Mouse (Mus musculus): ENCODE measurements at regions not wholly inside any gene's neighbourhood (a gene's known extent, or its start where the extent isn't known, plus 50 kb on each side); places are given as distances from the start of the nearest gene placed in this dataset.

GRCm38 (mm10) chr16:51915034-51915928 lies 115.7 kb upstream of the Cblb start:
- no peak for DNase-seq

DNA sequence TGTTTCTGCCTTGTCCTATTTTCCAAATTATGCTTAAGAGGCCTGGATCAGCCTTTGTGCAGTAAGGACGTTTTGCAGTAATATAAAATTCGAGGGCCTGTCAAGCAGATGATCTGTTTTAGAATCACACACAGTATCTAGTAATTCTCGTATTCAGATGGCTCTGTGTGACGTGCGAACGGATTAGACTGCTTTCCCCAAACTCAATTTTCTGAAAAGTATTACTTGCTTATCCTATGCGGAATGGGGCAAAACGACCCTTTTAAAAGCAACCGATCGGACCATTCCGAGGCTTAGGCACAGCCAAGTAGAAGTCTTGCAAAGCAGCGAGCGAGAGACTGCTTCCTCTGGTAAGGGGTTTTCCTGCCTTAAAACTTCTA lies 115.1 kb upstream of the Cblb start:
- DNase-seq = no peak

DNA sequence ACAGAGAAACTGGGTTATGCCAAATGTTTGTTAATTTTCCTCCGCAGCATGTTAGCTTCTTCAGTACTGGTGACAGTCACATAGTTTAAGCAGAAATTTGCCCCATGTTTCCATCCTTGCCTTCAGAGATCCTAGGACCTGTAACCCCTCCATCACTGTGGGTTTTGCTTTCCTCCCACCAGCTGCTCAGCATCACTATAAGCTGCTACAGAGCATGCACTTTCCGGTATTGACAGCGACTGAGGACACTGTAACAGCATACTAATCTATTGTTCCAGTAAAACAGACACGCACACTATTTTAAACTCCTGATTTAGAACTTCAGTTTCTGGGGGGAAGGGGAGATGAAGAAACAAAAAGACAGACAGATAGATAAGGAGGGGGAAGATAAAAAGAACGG lies 114.7 kb upstream of the Cblb start:
- DNase-seq = no peak

DNA sequence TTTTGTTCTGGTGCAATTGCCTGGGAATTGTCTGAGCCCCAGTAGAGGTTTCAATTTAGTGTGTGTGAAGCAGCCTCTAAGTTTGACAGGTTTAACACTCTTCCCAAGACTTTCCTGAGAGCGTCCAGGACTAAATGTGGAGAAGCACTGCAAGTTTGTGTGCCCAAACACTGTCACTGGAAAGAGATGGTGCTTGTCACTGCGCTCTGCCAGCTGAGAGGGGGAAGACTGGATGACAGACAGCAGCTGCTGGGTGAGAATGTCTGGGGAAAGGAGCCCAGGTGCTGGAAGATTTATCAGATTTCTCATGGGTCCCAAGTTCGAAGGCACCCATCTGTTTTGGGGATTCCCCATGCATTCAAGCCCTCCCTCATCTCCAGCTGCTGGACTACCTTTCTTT lies 114.2 kb upstream of the Cblb start:
- no peak for DNase-seq

DNA sequence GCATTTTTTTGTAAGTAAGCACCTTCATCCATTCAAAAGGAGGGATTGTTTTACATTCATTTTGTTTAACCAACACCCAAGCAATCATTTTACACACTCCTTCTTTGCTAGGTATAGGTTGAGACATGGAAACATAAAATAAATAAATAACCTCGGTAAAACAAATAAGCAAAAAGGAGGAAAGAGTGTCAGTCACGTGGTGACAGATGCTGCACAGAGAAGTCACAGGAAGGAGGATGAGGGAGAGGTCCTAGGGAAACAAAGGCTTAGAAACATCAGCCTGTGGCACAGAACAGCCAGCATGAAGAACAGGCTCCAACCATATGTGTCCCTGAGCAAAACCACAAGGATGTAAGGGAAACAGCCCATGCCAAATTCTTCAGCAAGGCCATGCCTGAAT lies 113.5 kb upstream of the Cblb start:
- no peak for DNase-seq

GRCm38 (mm10) chr16:51921025-51921424 lies 110.0 kb upstream of the Cblb start:
- no peak for DNase-seq

DNA sequence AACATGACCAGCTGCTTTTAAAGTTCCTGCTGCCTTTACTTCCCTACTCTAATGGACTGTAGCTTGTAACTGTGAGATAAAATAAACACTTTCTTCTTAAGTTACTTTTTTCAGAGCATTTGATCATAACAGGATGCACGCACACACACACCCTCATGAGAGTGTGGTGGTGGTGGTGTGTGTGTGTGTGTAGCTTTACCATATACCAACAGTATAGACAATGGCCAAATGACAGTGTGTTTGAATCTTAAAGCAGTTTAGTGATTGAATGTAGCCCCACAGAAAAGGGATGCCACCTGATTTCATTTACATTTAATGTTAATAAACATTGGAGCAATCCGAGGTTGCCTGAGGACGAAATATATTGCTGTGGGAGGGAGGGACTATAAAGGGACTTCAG lies 108.4 kb upstream of the Cblb start:
- DNase-seq = no peak

DNA sequence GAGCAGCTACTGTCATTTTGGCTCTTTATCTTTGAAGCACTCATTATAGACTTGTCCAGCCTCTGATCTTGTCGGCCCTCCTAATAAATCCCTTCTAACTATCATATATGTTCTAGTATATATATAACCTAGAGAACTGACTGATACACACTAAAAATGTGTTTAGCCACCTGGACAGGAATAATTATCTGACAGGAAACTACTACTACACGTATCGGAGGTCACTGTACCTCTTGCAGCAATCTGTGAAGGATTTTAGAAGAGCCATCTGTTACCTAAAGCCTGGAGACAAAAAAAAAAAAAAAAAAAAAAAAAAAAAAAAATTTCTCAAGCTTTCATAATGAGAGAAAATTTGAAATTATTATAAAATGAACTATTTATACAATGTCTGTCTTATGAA lies 105.4 kb upstream of the Cblb start:
- no peak for DNase-seq

DNA sequence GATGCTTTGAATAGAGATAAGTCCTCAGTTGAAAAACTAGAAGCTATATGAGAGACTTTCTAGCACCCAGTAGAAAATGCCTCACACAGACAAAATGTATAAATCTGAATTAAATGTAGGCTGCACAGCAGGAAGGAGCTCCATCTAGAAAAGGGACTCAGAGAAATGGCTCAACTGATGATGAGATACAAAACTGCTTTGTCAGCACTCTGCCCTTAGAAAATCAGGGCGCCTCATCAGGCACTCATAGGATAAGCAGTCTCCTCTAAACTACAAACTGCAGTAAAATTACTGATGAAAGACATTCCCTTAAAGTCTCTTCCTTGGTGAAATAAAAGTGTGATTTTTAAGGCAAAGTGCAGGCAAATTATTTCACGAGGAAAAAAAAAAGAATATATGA lies 97.9 kb upstream of the Cblb start:
- no peak for DNase-seq

DNA sequence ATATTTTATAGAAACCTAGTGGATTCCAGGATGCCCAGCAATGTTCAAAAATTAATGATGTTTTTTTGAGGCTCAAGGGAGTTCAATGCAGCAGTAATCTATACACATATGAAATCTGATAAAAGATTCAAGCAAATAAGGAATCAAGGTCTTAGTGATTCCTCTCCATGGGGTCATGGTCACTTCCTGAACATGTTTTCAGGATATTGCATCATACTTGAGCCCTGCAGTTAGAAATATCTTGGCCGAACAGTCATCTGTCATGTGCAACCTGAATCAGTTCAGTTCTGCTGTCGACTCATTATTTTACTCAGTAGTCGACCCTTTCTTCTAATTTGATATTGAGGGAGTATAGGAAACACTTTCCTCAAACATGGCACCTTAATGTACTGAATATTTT lies 97.1 kb upstream of the Cblb start:
- DNase-seq = no peak

- DNase-seq = no peak
Measured at GRCm38 (mm10) chr16:51937298-51937697, 93.7 kb upstream of the Cblb start.

- no peak for DNase-seq
Measured at GRCm38 (mm10) chr16:51939061-51939460, 92.0 kb upstream of the Cblb start.

- no peak for DNase-seq
Measured at GRCm38 (mm10) chr16:51940574-51940973, 90.5 kb upstream of the Cblb start.

- DNase-seq = no peak
Measured at GRCm38 (mm10) chr16:51942431-51943130, 88.4 kb upstream of the Cblb start.

- no peak for DNase-seq
Measured at GRCm38 (mm10) chr16:51967051-51967845, 63.8 kb upstream of the Cblb start.

Data from kidney, postnatal 25 days (tissue).